Mouse (Mus musculus): ENCODE results near the gene Ranbp9. TPM values are rescaled to one million over a fixed set of nuclear protein-coding genes. Genes with fewer than 3 reads are reported as not detected.
A peak's percentile ranks its signal among the peaks of the same experiment; 100 is the strongest.

The Ranbp9 gene
- polyA plus RNA-seq, 1 experiment from 2014 or later: 13.7 TPM

DNA sequence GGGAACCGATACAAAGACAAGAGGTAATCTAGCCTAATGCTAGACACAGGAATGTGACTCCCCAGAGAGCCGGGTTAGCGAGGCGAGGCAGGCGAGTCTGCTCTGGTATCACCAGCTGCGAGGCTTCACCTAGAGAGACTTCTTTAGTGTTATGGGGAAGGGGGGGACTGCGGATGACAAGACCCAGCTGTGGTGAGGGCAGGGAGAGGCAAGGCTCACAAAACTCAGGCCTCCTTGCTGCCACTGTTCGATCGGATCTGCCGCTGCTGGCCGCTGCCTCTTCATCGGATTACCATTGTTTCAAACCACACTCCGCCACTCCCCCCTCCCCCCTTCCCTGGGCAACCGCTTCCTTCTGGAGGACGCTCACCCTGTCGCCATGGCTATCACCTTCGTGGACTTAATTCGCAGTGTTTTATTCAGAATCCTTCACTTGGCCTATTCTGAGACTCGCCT, 22.3 kb upstream of the Ranbp9 start:
- Histone ChIP-seq H3K9ac (ENCODE audit: low read length) (peak overlapping the region; percentile 72), H3K4me1 (ENCODE audit: control insufficient read depth in 2 of 2, insufficient read depth in 2 of 2, low read length in 2 of 2) (peaks cover 8 to 11% of the 10 kb centered on the region in 2 experiments; a peak in 3 of 4 replicates), H3K4me2 (ENCODE audit: low read length) (peak overlapping the region; percentile 81), H3K9me3 (ENCODE audit: control insufficient read depth, low read length) (no peaks in the 10 kb centered on the region), H3K27ac (replicated peaks in 1 of 2; ENCODE audit: control insufficient read depth in 1 of 2, insufficient read depth in 1 of 2, low read depth in 2 of 2, low read length in 2 of 2) (peak overlapping the region; percentile 37 to 52; a peak in 2 of 4 replicates), H3K36me3 (ENCODE audit: control insufficient read depth, insufficient read depth, low read length) (no peaks in the 10 kb centered on the region), H3K27me3 (ENCODE audit: control insufficient read depth, insufficient read depth, low read length) (no peaks in the 10 kb centered on the region), H3K4me3 (ENCODE audit: control insufficient read depth in 1 of 2, insufficient read depth in 1 of 2, low read depth in 1 of 2, low read length in 2 of 2) (peak overlapping the region; percentile 36 to 51)
- no peak for ATAC-seq (ENCODE audit: insufficient number of reproducible peaks, insufficient read depth, low FRiP score, low read depth)
- WGBS: 3% methylated on average over 19 of the region's 19 CpGs

DNA sequence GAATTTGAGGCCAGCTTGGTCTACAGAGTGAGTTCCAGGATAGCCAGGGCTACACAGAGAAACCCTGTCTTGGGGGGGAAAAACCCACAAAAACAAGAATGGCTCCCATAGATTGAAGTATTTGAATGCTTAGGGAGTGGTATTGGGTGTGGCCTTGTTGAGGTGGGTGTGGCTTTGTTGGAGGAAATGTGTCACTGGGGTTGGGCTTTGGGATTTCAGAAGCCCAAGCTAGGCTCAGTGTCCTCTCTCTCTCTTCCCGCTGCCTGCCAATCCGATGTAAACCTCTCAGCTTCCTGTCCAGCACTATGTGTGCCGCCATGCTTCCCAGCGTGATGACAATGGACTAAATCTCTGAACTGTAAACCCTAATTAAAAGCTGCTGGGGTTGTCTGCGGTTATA, 20.5 kb upstream of the Ranbp9 start:
- 96% methylated on average over 5 of the region's 5 CpGs for WGBS
- no peak overlapping the region for H3K4me2 ChIP-seq (ENCODE audit: low read length)
- no peak for ATAC-seq (ENCODE audit: insufficient number of reproducible peaks, insufficient read depth, low FRiP score, low read depth)

DNA sequence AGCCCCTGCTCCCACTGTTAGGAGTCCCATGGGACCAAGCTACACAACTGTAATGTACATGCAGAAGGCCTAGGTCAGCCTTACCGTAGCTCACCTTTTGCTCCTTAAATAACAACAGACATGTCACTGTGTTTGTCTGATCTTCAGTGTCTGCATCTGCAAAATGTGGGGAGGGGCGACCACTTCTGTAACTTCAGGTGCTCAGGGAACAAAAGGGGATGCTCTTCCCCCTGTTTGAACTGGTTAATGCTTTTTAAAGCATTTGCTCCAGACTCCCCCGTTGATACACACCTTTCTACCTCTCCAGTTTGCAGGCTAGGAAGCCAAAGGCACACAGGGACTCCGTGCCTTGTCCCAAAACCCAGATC, 19.4 kb upstream of the Ranbp9 start:
- WGBS: 89% methylated on average over 4 of the region's 4 CpGs
- Histone ChIP-seq H3K9ac (ENCODE audit: low read length) (no peak overlapping the region), H3K27ac (replicated peaks in 1 of 2; ENCODE audit: control insufficient read depth in 1 of 2, insufficient read depth in 1 of 2, low read depth in 2 of 2, low read length in 2 of 2) (no peak overlapping the region), H3K9me3 (ENCODE audit: control insufficient read depth, low read length) (peaks cover 5% of the 10 kb centered on the region; the same call in 1 of the 2 replicates), H3K27me3 (ENCODE audit: control insufficient read depth, insufficient read depth, low read length) (no peaks in the 10 kb centered on the region), H3K4me2 (ENCODE audit: low read length) (no peak overlapping the region), H3K4me1 (ENCODE audit: control insufficient read depth in 2 of 2, insufficient read depth in 2 of 2, low read length in 2 of 2) (peaks cover 8 to 11% of the 10 kb centered on the region in 2 experiments; a peak in 3 of 4 replicates), H3K4me3 (ENCODE audit: control insufficient read depth in 1 of 2, insufficient read depth in 1 of 2, low read depth in 1 of 2, low read length in 2 of 2) (no peak overlapping the region), H3K36me3 (ENCODE audit: control insufficient read depth, insufficient read depth, low read length) (no peaks in the 10 kb centered on the region)
- ATAC-seq (ENCODE audit: insufficient number of reproducible peaks, insufficient read depth, low FRiP score, low read depth): no peak

More for the DNA sequence above, 20.5 kb upstream of the Ranbp9 start:
- Histone ChIP-seq H3K4me3 (ENCODE audit: control insufficient read depth in 1 of 2, insufficient read depth in 1 of 2, low read depth in 1 of 2, low read length in 2 of 2) (no peak overlapping the region), H3K9ac (ENCODE audit: low read length) (no peak overlapping the region), H3K9me3 (ENCODE audit: control insufficient read depth, low read length) (peaks cover 5% of the 10 kb centered on the region; the same call in 1 of the 2 replicates), H3K27me3 (ENCODE audit: control insufficient read depth, insufficient read depth, low read length) (no peaks in the 10 kb centered on the region), H3K36me3 (ENCODE audit: control insufficient read depth, insufficient read depth, low read length) (no peaks in the 10 kb centered on the region), H3K27ac (replicated peaks in 1 of 2; ENCODE audit: control insufficient read depth in 1 of 2, insufficient read depth in 1 of 2, low read depth in 2 of 2, low read length in 2 of 2) (no peak overlapping the region), H3K4me1 (ENCODE audit: control insufficient read depth in 2 of 2, insufficient read depth in 2 of 2, low read length in 2 of 2) (peaks cover 8 to 11% of the 10 kb centered on the region in 2 experiments; a peak in 3 of 4 replicates)

DNA sequence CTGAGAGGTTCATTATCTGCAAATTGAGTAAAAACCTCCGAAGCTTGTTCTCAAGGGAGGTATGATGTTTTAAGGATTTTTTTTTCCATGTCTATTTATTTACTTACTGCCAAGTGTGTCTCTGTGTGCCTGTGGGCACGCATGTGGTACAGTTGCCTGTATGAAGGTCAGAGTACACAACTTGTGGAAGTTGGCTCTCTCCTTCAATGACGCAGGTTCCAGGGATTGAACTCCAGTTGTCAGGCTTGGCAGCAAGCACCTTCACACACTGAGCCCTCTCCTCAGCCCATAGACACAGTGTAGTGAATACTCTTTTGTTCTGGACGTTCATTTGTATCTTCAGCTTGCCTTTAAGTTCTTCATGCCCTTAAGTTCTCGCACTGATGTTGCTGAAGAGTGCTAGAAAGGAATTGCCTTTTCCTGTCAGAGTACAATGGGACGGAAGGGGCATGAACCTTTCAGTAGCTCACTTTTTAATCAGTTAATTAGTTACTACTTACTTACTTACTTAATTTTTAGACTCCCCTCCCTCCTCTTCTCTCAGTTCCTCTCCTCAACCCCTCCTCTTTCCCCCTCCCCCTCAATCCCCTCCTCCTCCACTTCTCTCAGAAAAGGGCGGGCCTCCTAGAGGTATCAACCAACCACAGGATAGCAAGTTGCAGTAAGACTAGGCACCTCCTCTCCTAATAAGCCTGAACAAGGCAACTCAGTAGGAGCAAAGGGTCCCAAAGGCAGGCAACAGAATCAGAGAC, 18.8 kb upstream of the Ranbp9 start:
- peaks cover 5% of the 10 kb centered on the region; the same call in 1 of the 2 replicates for H3K9me3 ChIP-seq (ENCODE audit: control insufficient read depth, low read length)
- H3K9ac ChIP-seq (ENCODE audit: low read length): no peak overlapping the region
- no peak for ATAC-seq (ENCODE audit: insufficient number of reproducible peaks, insufficient read depth, low FRiP score, low read depth)
- no peak overlapping the region for H3K4me3 ChIP-seq (ENCODE audit: control insufficient read depth in 1 of 2, insufficient read depth in 1 of 2, low read depth in 1 of 2, low read length in 2 of 2)
- no peaks in the 10 kb centered on the region for H3K36me3 ChIP-seq (ENCODE audit: control insufficient read depth, insufficient read depth, low read length)
- 71% methylated on average over 7 of the region's 7 CpGs for WGBS
- H3K4me2 ChIP-seq (ENCODE audit: low read length): no peak overlapping the region
- peaks cover 8 to 11% of the 10 kb centered on the region in 2 experiments; a peak in 3 of 4 replicates for H3K4me1 ChIP-seq (ENCODE audit: control insufficient read depth in 2 of 2, insufficient read depth in 2 of 2, low read length in 2 of 2)
- H3K27ac ChIP-seq (replicated peaks in 1 of 2; ENCODE audit: control insufficient read depth in 1 of 2, insufficient read depth in 1 of 2, low read depth in 2 of 2, low read length in 2 of 2): no peak overlapping the region
- H3K27me3 ChIP-seq (ENCODE audit: control insufficient read depth, insufficient read depth, low read length): no peaks in the 10 kb centered on the region

DNA sequence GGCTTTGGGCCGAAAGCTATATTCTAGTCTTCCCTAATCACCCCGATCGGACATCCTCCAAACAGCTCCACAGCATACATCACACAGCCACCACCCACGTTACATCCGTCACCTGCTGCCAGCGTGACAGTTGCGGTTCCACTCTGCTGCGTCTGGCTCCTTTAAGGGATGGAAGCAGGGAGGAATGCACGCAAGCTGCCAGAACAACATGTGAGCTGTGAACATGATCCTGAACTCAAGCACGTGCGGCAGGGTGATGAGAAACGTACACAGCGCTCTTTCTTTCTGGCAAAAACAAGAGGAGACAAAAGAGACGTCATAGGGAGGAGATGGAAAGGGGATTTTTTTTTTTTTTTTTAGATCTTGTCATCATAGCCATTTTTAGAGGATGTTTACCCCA, 17.8 kb upstream of the Ranbp9 start:
- Histone ChIP-seq H3K9ac (ENCODE audit: low read length) (no peak overlapping the region), H3K9me3 (ENCODE audit: control insufficient read depth, low read length) (peaks cover 5% of the 10 kb centered on the region; the same call in 1 of the 2 replicates), H3K27ac (replicated peaks in 1 of 2; ENCODE audit: control insufficient read depth in 1 of 2, insufficient read depth in 1 of 2, low read depth in 2 of 2, low read length in 2 of 2) (no peak overlapping the region), H3K27me3 (ENCODE audit: control insufficient read depth, insufficient read depth, low read length) (no peaks in the 10 kb centered on the region), H3K4me2 (ENCODE audit: low read length) (no peak overlapping the region), H3K4me3 (ENCODE audit: control insufficient read depth in 1 of 2, insufficient read depth in 1 of 2, low read depth in 1 of 2, low read length in 2 of 2) (no peak overlapping the region), H3K4me1 (ENCODE audit: control insufficient read depth in 2 of 2, insufficient read depth in 2 of 2, low read length in 2 of 2) (peaks cover 5 to 7% of the 10 kb centered on the region in 2 experiments; a peak in 3 of 4 replicates), H3K36me3 (ENCODE audit: control insufficient read depth, insufficient read depth, low read length) (no peaks in the 10 kb centered on the region)
- ATAC-seq (ENCODE audit: insufficient number of reproducible peaks, insufficient read depth, low FRiP score, low read depth): no peak
- 69% methylated on average over 14 of the region's 14 CpGs for WGBS

DNA sequence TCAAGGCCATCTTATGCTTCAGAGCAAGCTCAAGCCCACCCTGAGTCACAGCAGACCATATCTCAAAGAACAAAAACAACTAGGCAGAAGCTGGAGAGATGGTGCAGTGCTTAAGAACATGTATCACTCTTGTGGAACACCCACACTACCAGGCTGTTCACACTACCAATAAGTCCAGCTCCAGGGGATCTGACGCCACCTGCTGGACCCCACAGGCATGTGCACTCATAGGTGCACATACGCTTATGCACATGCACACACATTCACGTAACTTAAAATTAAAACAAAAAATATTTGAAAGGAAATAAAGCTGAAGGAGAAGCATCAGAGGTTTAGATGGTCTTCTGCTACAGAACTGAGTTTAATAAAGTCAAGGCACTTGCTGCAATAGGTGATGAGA, 16.7 kb upstream of the Ranbp9 start:
- Histone ChIP-seq H3K4me1 (ENCODE audit: control insufficient read depth in 2 of 2, insufficient read depth in 2 of 2, low read length in 2 of 2) (peaks cover 0 to under 1% of the 10 kb centered on the region in 2 experiments; a peak in 2 of 4 replicates), H3K27ac (replicated peaks in 1 of 2; ENCODE audit: control insufficient read depth in 1 of 2, insufficient read depth in 1 of 2, low read depth in 2 of 2, low read length in 2 of 2) (no peak overlapping the region), H3K4me3 (ENCODE audit: control insufficient read depth in 1 of 2, insufficient read depth in 1 of 2, low read depth in 1 of 2, low read length in 2 of 2) (no peak overlapping the region), H3K36me3 (ENCODE audit: control insufficient read depth, insufficient read depth, low read length) (no peaks in the 10 kb centered on the region), H3K4me2 (ENCODE audit: low read length) (no peak overlapping the region), H3K9me3 (ENCODE audit: control insufficient read depth, low read length) (peaks cover 5% of the 10 kb centered on the region; the same call in 1 of the 2 replicates), H3K9ac (ENCODE audit: low read length) (no peak overlapping the region), H3K27me3 (ENCODE audit: control insufficient read depth, insufficient read depth, low read length) (no peaks in the 10 kb centered on the region)
- 96% methylated on average over 3 of the region's 3 CpGs for WGBS
- ATAC-seq (ENCODE audit: insufficient number of reproducible peaks, insufficient read depth, low FRiP score, low read depth): no peak

DNA sequence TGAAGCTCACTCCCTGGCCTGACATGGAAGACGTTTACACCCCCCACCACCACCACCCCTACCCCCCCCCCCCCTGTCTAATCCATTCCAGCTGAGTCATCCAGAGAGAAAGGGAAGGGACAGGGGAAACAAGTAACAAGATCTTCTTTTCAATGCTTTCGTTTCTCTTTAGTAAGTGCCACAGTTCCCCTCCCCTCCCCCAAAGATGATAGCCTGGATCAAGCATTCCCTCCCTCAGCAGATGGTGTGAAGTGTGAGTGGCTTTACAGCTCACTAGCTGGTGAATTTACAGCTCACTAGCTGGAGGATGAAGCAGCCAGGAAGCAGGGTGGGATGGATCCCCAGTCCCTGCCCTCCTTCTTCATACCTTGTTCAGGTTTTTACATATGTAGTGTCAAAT, 15.6 kb upstream of the Ranbp9 start:
- H3K36me3 ChIP-seq (ENCODE audit: control insufficient read depth, insufficient read depth, low read length): no peaks in the 10 kb centered on the region
- no peak for ATAC-seq (ENCODE audit: insufficient number of reproducible peaks, insufficient read depth, low FRiP score, low read depth)
- H3K4me1 ChIP-seq (ENCODE audit: control insufficient read depth in 2 of 2, insufficient read depth in 2 of 2, low read length in 2 of 2): no peaks in the 10 kb centered on the region
- H3K4me3 ChIP-seq (ENCODE audit: control insufficient read depth in 1 of 2, insufficient read depth in 1 of 2, low read depth in 1 of 2, low read length in 2 of 2): no peak overlapping the region
- H3K9me3 ChIP-seq (ENCODE audit: control insufficient read depth, low read length): peaks cover 5% of the 10 kb centered on the region; the same call in 1 of the 2 replicates
- WGBS: 14% methylated on average over 2 of the region's 2 CpGs
- no peak overlapping the region for H3K4me2 ChIP-seq (ENCODE audit: low read length)
- no peak overlapping the region for H3K27ac ChIP-seq (replicated peaks in 1 of 2; ENCODE audit: control insufficient read depth in 1 of 2, insufficient read depth in 1 of 2, low read depth in 2 of 2, low read length in 2 of 2)
- H3K27me3 ChIP-seq (ENCODE audit: control insufficient read depth, insufficient read depth, low read length): no peaks in the 10 kb centered on the region
- no peak overlapping the region for H3K9ac ChIP-seq (ENCODE audit: low read length)
